Mouse (Mus musculus): Measurements from ENCODE around the gene Mapk13. TPM values are rescaled to one million over a fixed set of nuclear protein-coding genes. Genes with fewer than 3 reads are reported as not detected.

The Mapk13 gene
- 0.60 TPM for polyA plus RNA-seq (2014; fragmentation: Illumina TruSeq; extraction: RNeasy Lipid Tissue Mini Kit (QIAGEN cat#74804); ENCODE audit: low read depth, low replicate concordance)

DNA sequence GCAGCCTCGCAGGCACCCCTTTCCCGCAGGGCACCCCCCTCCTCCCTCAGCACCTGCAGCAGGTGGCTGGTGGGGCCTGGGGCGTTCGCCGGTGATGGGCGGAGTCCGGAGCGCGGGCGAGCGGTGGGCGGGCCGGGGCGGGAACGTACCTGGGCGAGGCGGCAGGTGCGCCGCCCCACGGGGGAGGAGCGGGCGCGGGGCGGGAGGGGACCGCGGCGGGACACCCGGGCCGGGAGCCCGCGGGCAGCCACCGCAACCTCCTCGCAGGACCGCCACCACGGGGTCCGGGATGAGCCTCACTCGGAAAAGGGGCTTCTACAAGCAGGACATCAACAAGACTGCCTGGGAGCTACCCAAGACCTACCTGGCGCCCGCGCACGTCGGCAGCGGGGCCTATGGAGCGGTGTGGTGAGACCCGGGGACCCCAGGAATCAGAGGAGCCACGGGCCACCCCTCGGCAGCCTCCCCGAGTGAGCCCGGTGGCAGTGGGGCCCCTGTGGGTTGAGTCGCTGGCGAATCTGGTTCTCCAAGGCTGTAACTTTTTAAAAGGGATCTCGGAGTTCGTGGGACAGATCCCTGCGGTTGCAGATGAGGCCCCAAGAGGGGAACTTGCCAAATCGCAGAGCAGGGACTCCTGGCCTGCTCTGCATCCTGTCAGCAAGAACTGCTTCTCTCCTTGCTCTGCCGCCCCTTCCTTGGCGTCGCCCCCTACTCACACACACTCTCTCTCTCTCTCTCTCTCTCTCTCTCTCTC, at the start of gene Mapk13:
Gene Mapk13, plus strand, starts transcription at position 177 of the 754 bp plus-strand sequence.

DNA sequence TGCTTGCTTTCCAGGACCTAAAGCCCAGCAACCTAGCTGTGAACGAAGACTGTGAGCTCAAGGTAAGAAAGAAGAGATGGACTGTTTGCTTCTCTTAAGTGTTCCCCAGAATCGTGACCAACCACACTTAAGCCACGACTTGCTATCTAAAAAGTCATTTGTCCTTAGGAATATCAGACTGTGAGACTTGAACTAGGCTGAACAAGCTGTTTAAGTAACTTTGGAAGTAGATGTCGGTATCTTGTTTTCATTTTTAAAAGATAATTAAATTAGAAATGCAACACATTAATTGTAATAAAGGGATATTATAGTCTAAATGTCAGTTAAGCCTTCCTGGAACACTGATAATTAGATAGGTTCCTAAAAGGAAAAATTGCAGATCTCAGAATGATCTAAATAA, 43.3 kb upstream of the Mapk13 start, which contains the start of gene AC170998.1:
Gene AC170998.1, plus strand, starts transcription at position 301 of the 400 bp plus-strand sequence.

DNA sequence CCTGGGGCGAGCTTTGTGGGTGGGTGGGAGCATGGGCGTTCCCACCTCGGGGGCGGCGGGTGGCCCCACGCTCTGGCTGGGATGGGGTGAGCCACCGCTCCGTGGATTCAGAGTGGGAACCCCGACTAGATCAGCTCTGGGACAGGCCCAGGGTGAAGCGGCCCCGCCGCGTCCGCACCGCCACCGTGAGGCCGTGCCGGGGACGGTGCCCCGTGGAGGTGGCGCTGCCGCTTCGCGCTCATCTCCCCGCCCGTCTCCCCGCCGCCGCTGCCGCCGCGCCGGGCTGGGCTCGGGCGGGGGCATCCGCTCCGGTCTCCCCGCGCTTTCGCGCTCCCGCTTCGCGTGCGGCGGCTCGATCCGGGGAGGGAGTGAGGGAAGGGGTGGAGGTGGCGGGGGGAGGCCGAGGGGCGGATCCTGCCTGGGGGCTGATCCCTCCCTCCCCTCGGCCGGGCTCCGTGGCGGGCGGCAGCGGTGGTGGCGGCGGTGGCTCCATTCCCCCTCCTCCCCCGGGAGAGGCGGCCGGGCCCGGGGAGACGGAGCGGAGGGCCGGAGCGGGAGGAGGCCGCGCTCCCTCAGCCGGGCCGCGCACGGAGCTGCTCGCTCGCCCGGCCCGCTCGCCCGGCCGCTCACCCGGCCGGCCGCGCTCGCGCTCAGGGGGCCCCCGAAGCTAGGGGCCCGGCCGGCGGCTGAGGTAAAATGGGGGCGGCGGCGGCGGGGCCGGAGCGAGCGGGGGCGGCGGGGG, 31.7 kb downstream of the Mapk13 start, which contains the start of gene Brpf3:
Gene Brpf3, plus strand, starts transcription at position 420 of the 742 bp plus-strand sequence.

Other genes with a start within 250 kb of the Mapk13 start
- not detected for gene Armc12, start 238.5 kb upstream of the Mapk13 start, polyA plus RNA-seq (2014; fragmentation: Illumina TruSeq; extraction: RNeasy Lipid Tissue Mini Kit (QIAGEN cat#74804); ENCODE audit: low read depth, low replicate concordance)
- gene Clpsl2, start 219.9 kb upstream of the Mapk13 start, polyA plus RNA-seq (2014; fragmentation: Illumina TruSeq; extraction: RNeasy Lipid Tissue Mini Kit (QIAGEN cat#74804); ENCODE audit: low read depth, low replicate concordance) = not detected
- not detected for gene Clps, start 208.5 kb upstream of the Mapk13 start, polyA plus RNA-seq (2014; fragmentation: Illumina TruSeq; extraction: RNeasy Lipid Tissue Mini Kit (QIAGEN cat#74804); ENCODE audit: low read depth, low replicate concordance)
- not detected for gene Lhfpl5, start 193.7 kb upstream of the Mapk13 start, polyA plus RNA-seq (2014; fragmentation: Illumina TruSeq; extraction: RNeasy Lipid Tissue Mini Kit (QIAGEN cat#74804); ENCODE audit: low read depth, low replicate concordance)
- 22.2 TPM for gene Srpk1, start 146.6 kb upstream of the Mapk13 start, polyA plus RNA-seq (2014; fragmentation: Illumina TruSeq; extraction: RNeasy Lipid Tissue Mini Kit (QIAGEN cat#74804); ENCODE audit: low read depth, low replicate concordance)
- 0.31 TPM for gene Slc26a8, start 79.1 kb upstream of the Mapk13 start, polyA plus RNA-seq (2014; fragmentation: Illumina TruSeq; extraction: RNeasy Lipid Tissue Mini Kit (QIAGEN cat#74804); ENCODE audit: low read depth, low replicate concordance)
- 64.9 TPM for gene Mapk14, start 78.0 kb upstream of the Mapk13 start, polyA plus RNA-seq (2014; fragmentation: Illumina TruSeq; extraction: RNeasy Lipid Tissue Mini Kit (QIAGEN cat#74804); ENCODE audit: low read depth, low replicate concordance)
- gene AC170998.1, start 43.2 kb upstream of the Mapk13 start, polyA plus RNA-seq (2014; fragmentation: Illumina TruSeq; extraction: RNeasy Lipid Tissue Mini Kit (QIAGEN cat#74804); ENCODE audit: low read depth, low replicate concordance) = not detected
- 13.1 TPM for gene Brpf3, start 31.8 kb downstream of the Mapk13 start, polyA plus RNA-seq (2014; fragmentation: Illumina TruSeq; extraction: RNeasy Lipid Tissue Mini Kit (QIAGEN cat#74804); ENCODE audit: low read depth, low replicate concordance)
- not detected for gene Pnpla1, start 89.1 kb downstream of the Mapk13 start, polyA plus RNA-seq (2014; fragmentation: Illumina TruSeq; extraction: RNeasy Lipid Tissue Mini Kit (QIAGEN cat#74804); ENCODE audit: low read depth, low replicate concordance)
- not detected for gene 4930539E08Rik, start 146.0 kb downstream of the Mapk13 start, polyA plus RNA-seq (2014; fragmentation: Illumina TruSeq; extraction: RNeasy Lipid Tissue Mini Kit (QIAGEN cat#74804); ENCODE audit: low read depth, low replicate concordance)
- gene Pxt1, start 174.5 kb downstream of the Mapk13 start, polyA plus RNA-seq (2014; fragmentation: Illumina TruSeq; extraction: RNeasy Lipid Tissue Mini Kit (QIAGEN cat#74804); ENCODE audit: low read depth, low replicate concordance) = not detected
- gene Kctd20, start 182.7 kb downstream of the Mapk13 start, polyA plus RNA-seq (2014; fragmentation: Illumina TruSeq; extraction: RNeasy Lipid Tissue Mini Kit (QIAGEN cat#74804); ENCODE audit: low read depth, low replicate concordance) = 30.7 TPM
- 39.2 TPM for gene Stk38, start 238.7 kb downstream of the Mapk13 start, polyA plus RNA-seq (2014; fragmentation: Illumina TruSeq; extraction: RNeasy Lipid Tissue Mini Kit (QIAGEN cat#74804); ENCODE audit: low read depth, low replicate concordance)